In the genomic region with DNA sequence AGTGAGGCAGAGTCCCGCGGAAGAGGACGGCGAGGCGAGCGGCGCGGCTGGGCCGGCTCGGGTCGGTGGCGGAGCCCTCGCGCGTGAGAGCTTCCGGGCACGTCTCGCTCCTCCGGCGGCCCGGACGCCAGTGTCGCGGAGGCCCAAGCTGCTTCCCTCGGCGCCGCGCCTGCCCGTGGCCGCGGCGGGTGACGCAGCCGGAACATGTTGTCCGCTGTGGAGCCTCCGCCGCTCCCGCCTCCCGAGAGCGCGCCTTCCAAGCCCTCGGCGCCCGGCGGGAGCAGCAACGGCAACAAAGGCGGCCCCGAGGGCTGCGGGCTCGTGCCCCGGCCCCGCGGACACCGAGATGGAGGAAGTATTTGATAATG, we compare ENCODE assay signal across 9 mouse cellular contexts. TPM values are rescaled to one million over a fixed set of nuclear protein-coding genes. Genes with fewer than 3 reads are reported as not detected.
DNase-seq lines count a peak whose midpoint lies in the region; ATAC-seq and TF ChIP-seq lines count a peak whose summit lies in the region.
"Not testable (repeated sequence)": the region's sequence is repeated elsewhere in the genome, so short reads cannot be mapped to it uniquely, and the experiment has no call there.
"Had no signal": no experiment of that assay in that cellular context is flagged by ENCODE, and none has a peak within 500 bp of the region (broad histone marks: within the 10 kb centered on the region; RNA-seq: fewer than 3 reads in every experiment).

No protein-coding gene starts in this region.

- TF ChIP-seq CTCF in E14TG2a.4 (conservative IDR thresholded peaks at IDR 0.05; ENCODE audit: low read length) = not testable (repeated sequence)

- not testable (repeated sequence) for H3K9ac ChIP-seq in embryonic facial prominence, embryonic 13.5 days; hindbrain, embryonic 13.5 days; kidney, embryonic 16.5 days (replicated peaks; ENCODE audit: low read length); liver, embryonic 15.5 days; midbrain, embryonic 14.5 days (replicated peaks; ENCODE audit: low read length); stomach, embryonic 16.5 days (ENCODE audit: low read length)

- H3K4me1 ChIP-seq in E14TG2a.4 (replicated peaks; ENCODE audit: low read depth, low read length); embryonic facial prominence, embryonic 13.5 days; heart, embryonic 10.5 days; hindbrain, embryonic 13.5 days (replicated peaks); kidney, embryonic 16.5 days (ENCODE audit: insufficient read depth, low read length); liver, embryonic 15.5 days (replicated peaks); midbrain, embryonic 14.5 days (ENCODE audit: control insufficient read depth, insufficient read depth, low read length); stomach, embryonic 16.5 days (ENCODE audit: control insufficient read depth, insufficient read depth, low read length): not testable (repeated sequence)

- H3K9me3 ChIP-seq in E14TG2a.4 (ENCODE audit: low read length) = peaks cover 37% of the 10 kb centered on the region
- peaks cover 17% of the 10 kb centered on the region for H3K9me3 ChIP-seq in embryonic facial prominence, embryonic 13.5 days
- peaks cover 27% of the 10 kb centered on the region for H3K9me3 ChIP-seq in heart, embryonic 10.5 days
- peaks cover 44% of the 10 kb centered on the region for H3K9me3 ChIP-seq in hindbrain, embryonic 13.5 days
- H3K9me3 ChIP-seq in kidney, embryonic 16.5 days (ENCODE audit: low read length) = peaks cover 26% of the 10 kb centered on the region
- not testable (repeated sequence) for H3K9me3 ChIP-seq in liver, embryonic 15.5 days (replicated peaks); stomach, embryonic 16.5 days (replicated peaks; ENCODE audit: control insufficient read depth, low read length)
- peaks cover 17% of the 10 kb centered on the region for H3K9me3 ChIP-seq in midbrain, embryonic 14.5 days (ENCODE audit: control insufficient read depth, low read length)

- not testable (repeated sequence) for H3K36me3 ChIP-seq in E14TG2a.4 (ENCODE audit: insufficient read depth, low read length); embryonic facial prominence, embryonic 13.5 days; heart, embryonic 10.5 days; hindbrain, embryonic 13.5 days; kidney, embryonic 16.5 days (ENCODE audit: insufficient read depth, low read length); liver, embryonic 15.5 days (replicated peaks); midbrain, embryonic 14.5 days (ENCODE audit: control insufficient read depth, insufficient read depth, low read length); stomach, embryonic 16.5 days (ENCODE audit: control insufficient read depth, insufficient read depth, low read length)

- ATAC-seq in embryonic facial prominence, embryonic 13.5 days (ENCODE audit: insufficient number of reproducible peaks, insufficient read depth, low FRiP score, low TSS enrichment, low read depth); hindbrain, embryonic 13.5 days (ENCODE audit: low FRiP score); liver, embryonic 15.5 days (ENCODE audit: insufficient read depth); stomach, embryonic 16.5 days (ENCODE audit: insufficient read depth, low FRiP score): not testable (repeated sequence)
- 0 out of 2 replicates have a peak, but pooled peaks have one; percentile 31 for ATAC-seq in kidney, embryonic 16.5 days (ENCODE audit: low FRiP score, low TSS enrichment)
- ATAC-seq in midbrain, embryonic 14.5 days (ENCODE audit: low FRiP score, low TSS enrichment) = peak; percentile 58; the same call in 1 of the 2 replicates

- DNase-seq in heart, embryonic 10.5 days (ENCODE audit: low spot score) = peak; percentile 72
- DNase-seq in midbrain, embryonic 14.5 days = not testable (repeated sequence)

- not testable (repeated sequence) for H3K27me3 ChIP-seq in E14TG2a.4 (ENCODE audit: insufficient read depth, low read length); embryonic facial prominence, embryonic 13.5 days; heart, embryonic 10.5 days (ENCODE audit: insufficient read depth, poor library complexity, severe bottlenecking); hindbrain, embryonic 13.5 days; kidney, embryonic 16.5 days (ENCODE audit: insufficient read depth, low read length); liver, embryonic 15.5 days; midbrain, embryonic 14.5 days (ENCODE audit: control insufficient read depth, insufficient read depth, low read length); stomach, embryonic 16.5 days (ENCODE audit: control insufficient read depth, insufficient read depth, low read length)

- H3K4me2 ChIP-seq in embryonic facial prominence, embryonic 13.5 days = peak overlapping the region; percentile 50
- H3K4me2 ChIP-seq in hindbrain, embryonic 13.5 days = peak overlapping the region; percentile 40
- peak overlapping the region; percentile 14 for H3K4me2 ChIP-seq in kidney, embryonic 16.5 days (replicated peaks; ENCODE audit: low read depth, low read length)
- H3K4me2 ChIP-seq in liver, embryonic 15.5 days = peak overlapping the region; percentile 41
- H3K4me2 ChIP-seq in midbrain, embryonic 14.5 days (ENCODE audit: low read length) = not testable (repeated sequence)
- 0 out of 2 replicates have a peak overlapping the region, but pooled peaks have one; percentile 27 for H3K4me2 ChIP-seq in stomach, embryonic 16.5 days (ENCODE audit: low read depth, low read length)

- H3K4me3 ChIP-seq in E14TG2a.4 (replicated peaks; ENCODE audit: low read length) = peak overlapping the region; percentile 78
- peak overlapping the region; percentile 29 for H3K4me3 ChIP-seq in embryonic facial prominence, embryonic 13.5 days
- H3K4me3 ChIP-seq in heart, embryonic 10.5 days = peak overlapping the region; percentile 50
- H3K4me3 ChIP-seq in hindbrain, embryonic 13.5 days = peak overlapping the region; percentile 30
- peak overlapping the region; percentile 16; the same call in 1 of the 2 replicates for H3K4me3 ChIP-seq in kidney, embryonic 16.5 days (ENCODE audit: low read length)
- H3K4me3 ChIP-seq in liver, embryonic 15.5 days (replicated peaks) = 0 out of 2 replicates have a peak overlapping the region, but pooled peaks have one; percentile 0
- not testable (repeated sequence) for H3K4me3 ChIP-seq in midbrain, embryonic 14.5 days (replicated peaks; ENCODE audit: low read depth, low read length)
- H3K4me3 ChIP-seq in stomach, embryonic 16.5 days (replicated peaks; ENCODE audit: low read length) = peak overlapping the region; percentile 20; the same call in 1 of the 2 replicates

- WGBS in embryonic facial prominence, embryonic 13.5 days = 26% methylated on average over 54 of the region's 54 CpGs
- WGBS in heart, embryonic 10.5 days = 23% methylated on average over 54 of the region's 54 CpGs
- 26% methylated on average over 54 of the region's 54 CpGs for WGBS in hindbrain, embryonic 13.5 days
- 27% methylated on average over 53 of the region's 54 CpGs for WGBS in kidney, embryonic 16.5 days
- WGBS in liver, embryonic 15.5 days (ENCODE audit: insufficient replicate concordance) = 18% methylated on average over 54 of the region's 54 CpGs
- 27% methylated on average over 54 of the region's 54 CpGs for WGBS in midbrain, embryonic 14.5 days
- 30% methylated on average over 54 of the region's 54 CpGs for WGBS in stomach, embryonic 16.5 days

- not testable (repeated sequence) for H3K27ac ChIP-seq in embryonic facial prominence, embryonic 13.5 days; heart, embryonic 10.5 days; hindbrain, embryonic 13.5 days; kidney, embryonic 16.5 days (ENCODE audit: low read length); liver, embryonic 15.5 days (replicated peaks); midbrain, embryonic 14.5 days (replicated peaks; ENCODE audit: low read depth, low read length); stomach, embryonic 16.5 days (ENCODE audit: low read length)

RNA-seq across cellular contexts. Expression of gene Zfp988, which starts 29.7 kb away (rescaled TPM):
- not detected in 2 replicates for polyA plus RNA-seq in embryonic facial prominence, embryonic 13.5 days (2015; fragmentation: Nextera tagmentation; extraction: Ambion mirVana)
- polyA plus RNA-seq in heart, embryonic 10.5 days (2016; fragmentation: Nextera tagmentation; extraction: Ambion mirVana) = 0.11 and 0.16 TPM in 2 replicates
- polyA plus RNA-seq in hindbrain, embryonic 13.5 days (2015; fragmentation: Nextera tagmentation; extraction: Ambion mirVana) = 0.09 and 0.22 TPM in 2 replicates
- polyA plus RNA-seq in kidney, embryonic 16.5 days (2015; fragmentation: Nextera tagmentation; extraction: Ambion mirVana) = 0.17 and 0.24 TPM in 2 replicates
- not detected in 2 replicates for polyA plus RNA-seq in liver, embryonic 15.5 days (2015; fragmentation: Nextera tagmentation; extraction: Ambion mirVana)
- polyA plus RNA-seq in midbrain, embryonic 14.5 days (2014; fragmentation: Nextera tagmentation; extraction: Ambion mirVana) = 0.15 TPM in 1 of 2 replicates, not detected in the other
- 0.18 TPM in 1 of 2 replicates, not detected in the other for polyA plus RNA-seq in stomach, embryonic 16.5 days (2015; fragmentation: Nextera tagmentation; extraction: Ambion mirVana)
- polyA plus RNA-seq: gonadal fat pad, adult 2 months had no signal
